In the genomic region with DNA sequence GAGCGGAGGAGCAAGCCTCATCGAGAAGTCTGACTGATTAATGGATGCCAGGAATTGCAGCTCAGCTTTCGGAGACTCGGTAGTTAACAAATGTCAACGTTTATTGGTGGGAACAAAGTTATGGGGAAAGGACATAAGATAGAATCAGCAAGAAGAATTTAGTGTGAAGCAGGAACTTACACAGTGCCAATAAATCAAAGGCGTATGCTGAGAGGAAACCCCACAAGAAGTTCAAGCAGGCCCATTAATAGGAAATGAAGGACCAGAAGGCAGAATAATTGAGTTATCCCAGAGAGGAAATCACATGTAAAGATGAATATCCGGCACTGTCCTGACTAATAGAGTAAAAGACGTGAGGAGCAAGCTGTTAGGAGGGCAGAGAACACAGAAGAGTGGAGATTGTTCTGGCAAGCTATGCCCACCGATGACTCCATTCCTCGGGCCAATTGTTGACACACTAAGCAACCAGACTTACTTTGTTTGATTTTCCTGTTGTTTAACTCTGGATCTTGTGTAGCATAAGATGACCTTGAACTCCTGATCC, we compare ENCODE assay signal across 29 mouse cellular contexts.
DNase-seq lines count a peak whose midpoint lies in the region; ATAC-seq lines count a peak whose summit lies in the region.
"Had no signal": no experiment of that assay in that cellular context is flagged by ENCODE, and none has a peak within 500 bp of the region (broad histone marks: within the 10 kb centered on the region; RNA-seq: fewer than 3 reads in every experiment).

No protein-coding gene starts in this region.

- H3K9me3 ChIP-seq in heart, embryonic 16.5 days (replicated peaks; ENCODE audit: control insufficient read depth, low read length): no peaks in the 10 kb centered on the region
- no peaks in the 10 kb centered on the region for H3K9me3 ChIP-seq in kidney, embryonic 15.5 days (replicated peaks)
- no peaks in the 10 kb centered on the region for H3K9me3 ChIP-seq in lung, embryonic 16.5 days (ENCODE audit: control insufficient read depth, low read length)
- H3K9me3 ChIP-seq: hindbrain, embryonic 12.5 days; intestine, embryonic 15.5 days; lung, embryonic 15.5 days; midbrain, embryonic 10.5 days; midbrain, embryonic 15.5 days; neural tube, embryonic 15.5 days had no signal

- H3K27ac ChIP-seq in heart, embryonic 16.5 days (ENCODE audit: low read length): 0 out of 2 replicates have a peak overlapping the region, but pooled peaks have one; percentile 4
- 0 out of 2 replicates have a peak overlapping the region, but pooled peaks have one; percentile 10 for H3K27ac ChIP-seq in kidney, embryonic 15.5 days
- H3K27ac ChIP-seq in lung, embryonic 16.5 days (ENCODE audit: low read length): no peak overlapping the region
- H3K27ac ChIP-seq: gastrocnemius, adult 2 months; hindbrain, embryonic 12.5 days; hindbrain, postnatal 0 days; intestine, embryonic 15.5 days; liver, embryonic 14.5 days; lung, embryonic 15.5 days; midbrain, embryonic 10.5 days; midbrain, embryonic 15.5 days; neural tube, embryonic 15.5 days had no signal

- H3K9ac ChIP-seq in heart, embryonic 16.5 days (ENCODE audit: low read length): no peak overlapping the region
- H3K9ac ChIP-seq in kidney, embryonic 15.5 days: no peak overlapping the region
- H3K9ac ChIP-seq in lung, embryonic 16.5 days (ENCODE audit: low read length): no peak overlapping the region
- H3K9ac ChIP-seq: hindbrain, embryonic 12.5 days; intestine, embryonic 15.5 days; liver, embryonic 14.5 days; lung, embryonic 15.5 days; midbrain, embryonic 15.5 days; neural tube, embryonic 15.5 days had no signal

- H3K4me3 ChIP-seq in heart, embryonic 16.5 days (ENCODE audit: low read length): no peak overlapping the region
- no peak overlapping the region for H3K4me3 ChIP-seq in kidney, embryonic 15.5 days (replicated peaks)
- H3K4me3 ChIP-seq in lung, embryonic 16.5 days (ENCODE audit: low read length): no peak overlapping the region
- H3K4me3 ChIP-seq: erythroblast, embryonic 14.5 days; gastrocnemius, adult 2 months; hindbrain, embryonic 12.5 days; intestine, embryonic 15.5 days; lung, embryonic 15.5 days; midbrain, embryonic 10.5 days; midbrain, embryonic 15.5 days; neural tube, embryonic 15.5 days had no signal

- DNase-seq in heart, postnatal 4 days: no peak
- no peak for DNase-seq in kidney, postnatal 10 days
- DNase-seq in lung, postnatal 4 days: no peak
- DNase-seq: adrenal gland, postnatal 25 days; cerebellum, adult 2 months; cerebellum, postnatal 14 days; gastrocnemius, adult 2 months; gastrocnemius, postnatal 36 days; heart, adult 18-20 months; heart, postnatal 10 days; liver; retina, postnatal 1 day; right cerebral cortex, postnatal 14 days; thymus, postnatal 4 days had no signal

- 48% methylated on average over 10 of the region's 10 CpGs for WGBS in heart, embryonic 16.5 days
- WGBS in kidney, embryonic 15.5 days: 27% methylated on average over 10 of the region's 10 CpGs
- WGBS in lung, embryonic 16.5 days: 34% methylated on average over 10 of the region's 10 CpGs

- peaks cover 11% of the 10 kb centered on the region for H3K4me1 ChIP-seq in heart, embryonic 16.5 days (ENCODE audit: control insufficient read depth, insufficient read depth, low read length)
- H3K4me1 ChIP-seq in kidney, embryonic 15.5 days: peaks cover 10% of the 10 kb centered on the region
- H3K4me1 ChIP-seq in lung, embryonic 16.5 days (replicated peaks; ENCODE audit: control insufficient read depth, insufficient read depth, low read length): no peaks in the 10 kb centered on the region
- H3K4me1 ChIP-seq: lung, embryonic 15.5 days had no signal

- ATAC-seq in heart, embryonic 16.5 days (replicated peaks; ENCODE audit: extremely low read depth, insufficient read depth, low FRiP score): no peak
- ATAC-seq in kidney, embryonic 15.5 days (replicated peaks; ENCODE audit: low FRiP score): peak; percentile 60; the same call in 1 of the 2 replicates
- ATAC-seq in lung, embryonic 16.5 days (ENCODE audit: low read depth): peak; percentile 56
- ATAC-seq in cerebellum, adult (ENCODE audit: insufficient number of reproducible peaks, low FRiP score, low TSS enrichment): no peak
- ATAC-seq: CD4-positive, CD25-positive, alpha-beta regulatory T cell, adult 4 months; forebrain, embryonic 16.5 days; hindbrain, postnatal 0 days; intestine, embryonic 15.5 days; midbrain, embryonic 15.5 days had no signal

- H3K36me3 ChIP-seq in heart, embryonic 16.5 days (ENCODE audit: control insufficient read depth, insufficient read depth): no peaks in the 10 kb centered on the region
- H3K36me3 ChIP-seq in kidney, embryonic 15.5 days: no peaks in the 10 kb centered on the region
- no peaks in the 10 kb centered on the region for H3K36me3 ChIP-seq in lung, embryonic 16.5 days (ENCODE audit: control insufficient read depth, insufficient read depth, low read length)
- H3K36me3 ChIP-seq: hindbrain, embryonic 12.5 days; intestine, embryonic 15.5 days; lung, embryonic 15.5 days; midbrain, embryonic 10.5 days; midbrain, embryonic 15.5 days; neural tube, embryonic 15.5 days had no signal

- no peaks in the 10 kb centered on the region for H3K27me3 ChIP-seq in heart, embryonic 16.5 days (ENCODE audit: control insufficient read depth, insufficient read depth, low read length)
- no peaks in the 10 kb centered on the region for H3K27me3 ChIP-seq in kidney, embryonic 15.5 days
- H3K27me3 ChIP-seq in lung, embryonic 16.5 days (ENCODE audit: control insufficient read depth, insufficient read depth, low read depth, low read length): no peaks in the 10 kb centered on the region
- H3K27me3 ChIP-seq: hindbrain, embryonic 12.5 days; intestine, embryonic 15.5 days; lung, embryonic 15.5 days; midbrain, embryonic 15.5 days; neural tube, embryonic 15.5 days had no signal

- H3K4me2 ChIP-seq in heart, embryonic 16.5 days (ENCODE audit: low read depth, low read length): no peak overlapping the region
- H3K4me2 ChIP-seq in kidney, embryonic 15.5 days: no peak overlapping the region
- no peak overlapping the region for H3K4me2 ChIP-seq in lung, embryonic 16.5 days (ENCODE audit: low read depth, low read length)
- H3K4me2 ChIP-seq: hindbrain, embryonic 12.5 days; intestine, embryonic 15.5 days; lung, embryonic 15.5 days; midbrain, embryonic 15.5 days; neural tube, embryonic 15.5 days had no signal

Comparison
In these comparisons a context has a peak if more than half of its experiments do, and no peak if none do; other contexts are left out.
1. ATAC-seq: peak in kidney, embryonic 15.5 days (single experiment) and lung, embryonic 16.5 days (single experiment); none in heart, embryonic 16.5 days (single experiment) and cerebellum, adult (single experiment).